Mouse (Mus musculus): ENCODE measurements at regions not wholly inside any gene's neighbourhood (a gene's known extent, or its start where the extent isn't known, plus 50 kb on each side); places are given as distances from the start of the nearest gene placed in this dataset.

DNA sequence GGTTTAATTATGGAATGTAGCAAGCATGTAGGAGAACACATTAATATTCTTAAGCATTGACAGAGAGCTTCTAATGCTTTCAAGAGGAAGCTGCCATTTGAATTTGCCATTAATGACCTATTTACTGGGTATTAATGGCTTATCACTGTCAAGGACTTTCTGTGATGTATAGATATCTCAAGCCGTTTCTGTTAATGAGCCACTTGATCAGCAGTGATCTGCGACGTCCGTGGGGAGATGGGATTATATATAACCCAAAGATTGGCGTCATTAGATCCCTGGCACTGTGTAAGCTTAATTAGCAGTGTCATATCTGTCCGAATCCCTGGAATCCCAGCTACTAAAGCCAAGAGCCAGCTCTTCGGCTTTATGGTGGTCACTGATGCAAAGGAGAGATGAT lies 257.4 kb downstream of the Plk2 start:
- H3K9me3 ChIP-seq: no peaks in the 10 kb centered on the region
- 52% methylated on average over 7 of the region's 7 CpGs for WGBS
- no peaks in the 10 kb centered on the region for H3K27me3 ChIP-seq
- no peak overlapping the region for H3K4me3 ChIP-seq
- H3K27ac ChIP-seq (replicated peaks): no peak overlapping the region
- H3K4me2 ChIP-seq: no peak overlapping the region
- H3K4me1 ChIP-seq (replicated peaks): 0 out of 2 replicates have a peak, but pooled peaks cover 4% of the 10 kb centered on the region
- H3K9ac ChIP-seq: no peak overlapping the region
- no peak for ATAC-seq (ENCODE audit: low read depth)
- no peaks in the 10 kb centered on the region for H3K36me3 ChIP-seq

DNA sequence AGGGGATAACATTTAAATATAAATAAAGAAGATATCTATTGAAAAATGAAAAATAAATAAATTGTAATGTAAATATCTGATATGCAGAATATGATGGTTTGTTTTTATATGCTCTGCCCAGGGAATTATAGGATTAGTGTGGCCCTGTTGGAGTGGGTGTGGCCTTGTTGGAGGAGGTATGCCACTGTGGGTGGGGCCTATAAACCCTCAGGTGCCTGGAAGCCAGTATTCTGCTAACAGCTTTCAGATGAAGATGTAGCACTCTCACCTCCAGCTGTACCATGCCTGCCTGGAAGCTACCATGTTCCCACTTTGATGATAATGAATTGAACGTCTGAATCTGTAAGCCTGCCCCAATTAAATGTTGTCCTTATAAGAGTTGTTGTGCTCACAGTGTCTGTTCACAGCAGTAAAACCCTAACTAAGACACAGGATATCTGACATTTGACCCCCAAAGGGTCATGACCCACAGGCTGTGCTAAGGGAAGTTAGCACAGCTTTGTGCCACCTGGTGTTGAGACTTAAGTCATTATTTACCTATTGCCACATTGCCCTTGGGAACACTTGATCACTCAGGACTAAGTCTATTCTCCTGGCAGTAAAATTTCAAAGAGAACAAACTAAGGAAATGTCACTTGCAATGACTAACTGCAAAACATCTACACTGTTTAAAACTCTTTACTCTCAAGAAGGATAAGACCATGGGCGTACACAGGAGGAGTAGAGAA lies 270.4 kb downstream of the Plk2 start:
- Histone ChIP-seq H3K4me1 (replicated peaks) (peaks cover 11% of the 10 kb centered on the region; the same call in 1 of the 2 replicates), H3K9me3 (no peaks in the 10 kb centered on the region), H3K27me3 (no peaks in the 10 kb centered on the region), H3K9ac (no peak overlapping the region), H3K36me3 (no peaks in the 10 kb centered on the region), H3K27ac (replicated peaks) (no peak overlapping the region), H3K4me2 (no peak overlapping the region), H3K4me3 (no peak overlapping the region)
- WGBS: 46% methylated on average over 2 of the region's 2 CpGs
- ATAC-seq (ENCODE audit: low read depth): no peak

DNA sequence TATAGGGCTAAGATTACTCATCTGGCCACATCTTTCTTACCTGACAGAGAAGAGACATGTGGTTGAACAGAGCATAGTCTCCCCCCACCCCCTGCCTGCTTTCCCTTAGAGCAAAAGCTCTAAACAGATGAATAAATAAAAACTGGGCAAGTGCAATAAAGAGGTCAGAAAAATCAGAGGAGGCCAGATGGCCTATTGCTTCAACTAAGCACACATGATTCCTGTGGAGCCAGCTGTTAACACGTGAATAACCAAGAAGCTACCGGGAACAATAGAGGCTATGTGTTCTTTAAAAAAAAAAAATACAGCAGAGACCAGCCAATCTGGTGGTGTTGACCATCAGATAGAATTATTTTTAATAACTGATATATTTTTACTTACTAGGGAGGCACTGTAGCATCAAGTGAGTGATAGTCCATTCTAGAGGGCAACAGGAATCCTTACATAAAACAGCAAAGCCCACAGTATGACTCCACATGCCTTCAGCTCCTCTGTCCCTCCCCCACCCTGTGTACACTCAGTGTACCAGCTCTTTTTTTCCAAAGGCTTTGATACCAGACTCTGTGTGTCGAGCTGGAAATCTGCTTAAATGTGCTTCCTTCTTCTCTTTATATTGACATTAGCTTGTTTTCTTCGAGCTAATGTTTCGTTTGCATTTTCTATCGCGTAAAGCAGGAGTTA lies 272.6 kb downstream of the Plk2 start:
- no peak for ATAC-seq (ENCODE audit: low read depth)

DNA sequence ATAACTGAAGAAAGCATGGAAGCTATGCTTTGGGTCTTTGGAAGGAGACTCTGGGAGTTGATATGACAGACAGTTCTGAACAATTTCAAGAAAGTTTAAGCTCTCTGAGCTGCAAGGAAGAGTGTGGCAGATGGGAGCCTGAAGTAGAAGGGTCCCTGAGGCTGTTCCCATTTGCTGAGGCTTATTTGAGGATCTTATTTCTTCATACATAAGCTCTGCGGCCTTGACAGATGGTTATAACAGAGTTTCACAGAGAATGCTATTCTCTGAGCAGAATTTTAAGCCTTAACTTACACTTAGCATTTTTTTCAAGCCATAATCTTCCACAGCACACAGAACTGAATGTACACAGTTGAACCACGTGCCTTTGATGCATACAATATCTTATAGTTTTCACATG lies 278.7 kb downstream of the Plk2 start:
- Histone ChIP-seq H3K36me3 (no peaks in the 10 kb centered on the region), H3K27me3 (no peaks in the 10 kb centered on the region), H3K9me3 (no peaks in the 10 kb centered on the region), H3K9ac (no peak overlapping the region), H3K4me3 (no peak overlapping the region), H3K4me1 (replicated peaks) (no peaks in the 10 kb centered on the region), H3K27ac (replicated peaks) (no peak overlapping the region), H3K4me2 (no peak overlapping the region)
- WGBS: 74% methylated on average over 2 of the region's 2 CpGs
- ATAC-seq (ENCODE audit: low read depth): no peak

More for the DNA sequence above, 272.6 kb downstream of the Plk2 start:
- H3K36me3 ChIP-seq: no peaks in the 10 kb centered on the region
- H3K4me1 ChIP-seq (replicated peaks): peaks cover 11% of the 10 kb centered on the region; the same call in 1 of the 2 replicates
- no peak overlapping the region for H3K9ac ChIP-seq
- no peak overlapping the region for H3K27ac ChIP-seq (replicated peaks)
- H3K9me3 ChIP-seq: no peaks in the 10 kb centered on the region
- H3K4me2 ChIP-seq: no peak overlapping the region
- H3K27me3 ChIP-seq: no peaks in the 10 kb centered on the region
- WGBS: 52% methylated on average over 7 of the region's 7 CpGs
- no peak overlapping the region for H3K4me3 ChIP-seq

DNA sequence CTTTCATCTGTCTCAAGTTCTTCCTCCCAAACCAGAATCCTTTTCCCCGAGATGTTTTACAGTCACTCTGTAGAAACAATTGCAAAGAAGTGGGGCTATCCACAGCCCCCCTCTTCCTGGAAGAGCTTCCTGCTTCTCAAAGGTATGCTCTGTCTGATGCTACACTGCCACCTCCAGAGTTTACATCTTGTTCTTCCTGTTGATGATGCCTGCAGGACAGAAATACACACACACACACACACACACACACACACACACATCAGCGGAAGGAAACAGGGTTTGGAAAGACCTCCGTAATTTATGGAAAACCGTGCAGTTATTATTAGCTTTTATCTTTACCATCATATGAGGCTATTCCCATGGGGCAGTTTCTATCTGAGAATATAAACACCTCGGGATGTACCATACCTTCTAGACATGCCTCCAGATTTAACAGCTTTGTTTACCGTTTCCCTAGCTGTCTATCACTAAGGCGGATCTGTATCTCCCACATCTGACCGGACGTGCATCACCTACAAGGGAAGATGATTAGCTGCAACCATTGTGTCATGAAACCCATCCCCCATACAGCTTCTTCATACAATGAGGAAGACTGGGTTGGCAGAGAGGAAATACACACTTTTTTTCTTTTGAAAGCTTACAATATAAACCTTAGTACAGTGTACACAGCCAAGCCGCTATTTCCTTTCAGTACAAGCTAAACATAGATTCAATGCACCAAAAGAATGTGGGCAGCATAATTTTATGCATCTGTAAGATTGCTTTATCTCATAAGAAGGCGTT lies 288.6 kb downstream of the Plk2 start:
- Histone ChIP-seq H3K36me3 (no peaks in the 10 kb centered on the region), H3K4me2 (no peak overlapping the region), H3K9me3 (no peaks in the 10 kb centered on the region), H3K9ac (no peak overlapping the region), H3K27ac (replicated peaks) (no peak overlapping the region), H3K4me3 (no peak overlapping the region), H3K27me3 (no peaks in the 10 kb centered on the region), H3K4me1 (replicated peaks) (no peaks in the 10 kb centered on the region)
- ATAC-seq (ENCODE audit: low read depth): no peak
- 75% methylated on average over 11 of the region's 11 CpGs for WGBS

DNA sequence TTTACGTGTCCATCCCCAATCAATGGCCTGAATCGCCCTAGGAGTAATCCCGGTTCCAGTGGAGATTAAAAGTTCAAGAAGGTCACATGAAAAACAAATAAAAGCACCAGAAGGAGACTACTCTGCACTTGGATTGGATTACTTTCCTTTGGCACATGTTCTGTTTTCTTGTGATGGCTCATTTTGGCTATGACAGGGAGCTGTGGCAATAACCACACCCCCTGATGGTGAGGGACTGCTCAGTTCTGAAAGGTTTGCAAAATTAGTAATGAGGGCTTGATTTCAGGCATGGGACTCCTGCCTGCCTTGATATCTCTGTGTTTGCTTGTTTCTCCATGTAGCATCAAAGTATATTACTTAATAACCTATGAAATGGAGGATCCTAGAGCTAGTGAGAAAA lies 293.9 kb downstream of the Plk2 start:
- Histone ChIP-seq H3K4me1 (replicated peaks) (peaks cover 8% of the 10 kb centered on the region; the same call in 1 of the 2 replicates), H3K27me3 (no peaks in the 10 kb centered on the region), H3K27ac (replicated peaks) (no peak overlapping the region), H3K36me3 (no peaks in the 10 kb centered on the region), H3K9ac (no peak overlapping the region), H3K4me2 (no peak overlapping the region), H3K9me3 (no peaks in the 10 kb centered on the region), H3K4me3 (no peak overlapping the region)
- WGBS: 86% methylated on average over 3 of the region's 3 CpGs
- ATAC-seq (ENCODE audit: low read depth): no peak

DNA sequence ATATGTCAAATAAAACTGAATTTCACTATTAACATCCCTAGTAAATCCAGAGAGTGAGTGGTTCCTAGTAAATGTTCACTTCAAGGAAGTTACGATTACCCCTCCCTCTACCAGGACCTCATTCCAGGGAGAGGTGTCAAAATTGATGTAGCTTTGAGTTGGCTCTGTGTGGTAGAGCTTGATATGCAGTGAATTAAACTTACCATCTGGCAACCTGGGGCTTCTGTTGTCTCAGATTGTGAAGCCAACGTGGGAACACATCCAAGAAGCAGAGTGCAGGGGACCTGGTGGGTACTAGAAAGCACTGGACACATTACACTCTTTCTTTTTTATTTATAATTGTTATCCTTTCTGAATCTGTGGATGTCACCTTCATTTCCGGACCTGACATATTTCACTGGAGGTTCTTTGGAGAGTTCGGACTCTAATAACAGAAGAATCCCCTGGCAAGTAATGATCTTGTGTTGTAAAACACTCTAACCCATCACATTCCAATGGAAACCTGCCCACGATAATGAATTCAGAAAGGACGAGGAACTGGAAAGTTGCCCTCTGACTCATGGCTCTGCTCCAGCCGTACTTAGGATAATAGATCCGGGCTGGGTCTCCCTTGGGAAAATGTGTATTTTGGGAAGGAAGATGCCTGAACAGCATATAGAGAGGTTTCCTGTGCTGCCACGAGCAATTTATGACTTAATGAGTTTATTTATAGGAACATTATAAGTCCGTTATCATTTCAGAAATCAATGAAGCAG lies 295.8 kb downstream of the Plk2 start:
- 44% methylated on average over 10 of the region's 10 CpGs for WGBS
- no peak overlapping the region for H3K9ac ChIP-seq
- ATAC-seq (ENCODE audit: low read depth): peak; percentile 53; the same call in 1 of the 2 replicates
- H3K36me3 ChIP-seq: no peaks in the 10 kb centered on the region
- no peak overlapping the region for H3K4me3 ChIP-seq
- H3K27me3 ChIP-seq: no peaks in the 10 kb centered on the region
- H3K4me2 ChIP-seq: no peak overlapping the region
- no peaks in the 10 kb centered on the region for H3K9me3 ChIP-seq
- H3K27ac ChIP-seq (replicated peaks): no peak overlapping the region
- H3K4me1 ChIP-seq (replicated peaks): peaks cover 8% of the 10 kb centered on the region; the same call in 1 of the 2 replicates

DNA sequence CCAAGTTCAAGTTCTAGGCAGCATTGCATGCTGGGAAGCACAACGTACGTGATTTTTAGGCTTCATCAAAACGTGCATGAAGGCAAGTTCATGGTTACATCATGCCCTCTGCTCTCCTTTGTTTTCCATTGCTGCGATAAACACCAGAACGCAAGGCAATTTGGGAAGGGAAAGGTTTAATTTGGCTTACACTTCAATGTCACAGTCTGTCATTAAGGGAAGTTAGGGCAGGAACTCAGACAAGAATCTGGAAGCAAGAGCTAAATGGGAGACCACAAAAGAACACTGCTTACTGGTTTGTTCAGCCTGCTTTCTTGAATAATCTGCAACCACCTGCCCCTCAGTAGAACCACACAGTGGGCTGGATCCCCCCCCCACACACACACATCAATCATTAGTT lies 297.9 kb downstream of the Plk2 start:
- 80% methylated on average over 5 of the region's 5 CpGs for WGBS
- H3K9me3 ChIP-seq: no peaks in the 10 kb centered on the region
- no peak overlapping the region for H3K9ac ChIP-seq
- H3K4me1 ChIP-seq (replicated peaks): peaks cover 8% of the 10 kb centered on the region; the same call in 1 of the 2 replicates
- H3K27me3 ChIP-seq: no peaks in the 10 kb centered on the region
- H3K36me3 ChIP-seq: no peaks in the 10 kb centered on the region
- no peak for ATAC-seq (ENCODE audit: low read depth)
- H3K4me2 ChIP-seq: no peak overlapping the region
- H3K4me3 ChIP-seq: no peak overlapping the region
- H3K27ac ChIP-seq (replicated peaks): no peak overlapping the region

DNA sequence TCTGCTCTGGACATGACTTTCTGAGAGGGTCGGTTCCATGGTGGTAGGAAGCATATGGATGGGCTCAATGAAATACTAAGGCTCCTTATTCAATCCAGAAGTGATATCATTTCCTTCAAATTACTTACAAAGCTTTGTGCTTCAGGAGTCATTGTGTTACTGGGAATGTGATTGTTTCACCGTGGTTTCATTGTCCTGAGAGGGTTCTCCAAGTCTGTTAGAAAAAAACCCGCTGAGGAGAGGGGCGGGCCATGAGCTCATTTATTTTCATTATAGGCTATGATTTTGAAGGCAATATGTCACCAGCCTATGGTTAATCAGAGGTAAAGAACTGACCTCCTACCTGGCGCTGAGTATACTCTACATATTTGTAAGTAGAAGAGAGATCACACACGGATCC lies 300.0 kb downstream of the Plk2 start:
- Histone ChIP-seq H3K36me3 (no peaks in the 10 kb centered on the region), H3K4me1 (replicated peaks) (peaks cover 8% of the 10 kb centered on the region; the same call in 1 of the 2 replicates)
- WGBS: 70% methylated on average over 6 of the region's 6 CpGs

DNA sequence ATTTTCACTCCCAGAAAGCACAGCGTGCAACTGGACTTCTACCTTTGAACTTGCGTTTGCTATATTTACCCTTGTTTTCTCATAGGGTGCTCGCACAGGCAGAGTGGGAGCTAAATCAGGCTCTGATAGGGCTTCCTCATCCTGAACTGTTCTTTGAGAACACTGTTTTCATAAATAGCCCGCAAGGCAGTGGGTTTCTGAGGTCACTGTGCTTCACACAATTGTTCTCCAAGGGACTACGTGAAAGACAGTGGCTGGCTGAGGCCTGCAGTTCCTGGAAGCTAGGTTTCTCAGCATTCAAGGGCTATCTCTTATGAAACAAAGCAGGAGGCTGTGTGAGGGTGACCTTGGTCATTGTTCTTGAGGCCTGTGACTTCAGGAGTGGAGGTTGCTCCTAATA lies 301.7 kb downstream of the Plk2 start:
- no peaks in the 10 kb centered on the region for H3K27me3 ChIP-seq
- no peak overlapping the region for H3K4me2 ChIP-seq
- no peak overlapping the region for H3K9ac ChIP-seq
- no peak overlapping the region for H3K4me3 ChIP-seq
- H3K9me3 ChIP-seq: no peaks in the 10 kb centered on the region
- 68% methylated on average over 5 of the region's 5 CpGs for WGBS
- H3K4me1 ChIP-seq (replicated peaks): no peaks in the 10 kb centered on the region
- no peak for ATAC-seq (ENCODE audit: low read depth)
- no peaks in the 10 kb centered on the region for H3K36me3 ChIP-seq
- no peak overlapping the region for H3K27ac ChIP-seq (replicated peaks)

More for the DNA sequence above, 300.0 kb downstream of the Plk2 start:
- Histone ChIP-seq H3K27ac (replicated peaks) (no peak overlapping the region), H3K9me3 (no peaks in the 10 kb centered on the region), H3K9ac (no peak overlapping the region), H3K4me3 (no peak overlapping the region), H3K4me2 (no peak overlapping the region), H3K27me3 (no peaks in the 10 kb centered on the region)
- ATAC-seq (ENCODE audit: low read depth): no peak

DNA sequence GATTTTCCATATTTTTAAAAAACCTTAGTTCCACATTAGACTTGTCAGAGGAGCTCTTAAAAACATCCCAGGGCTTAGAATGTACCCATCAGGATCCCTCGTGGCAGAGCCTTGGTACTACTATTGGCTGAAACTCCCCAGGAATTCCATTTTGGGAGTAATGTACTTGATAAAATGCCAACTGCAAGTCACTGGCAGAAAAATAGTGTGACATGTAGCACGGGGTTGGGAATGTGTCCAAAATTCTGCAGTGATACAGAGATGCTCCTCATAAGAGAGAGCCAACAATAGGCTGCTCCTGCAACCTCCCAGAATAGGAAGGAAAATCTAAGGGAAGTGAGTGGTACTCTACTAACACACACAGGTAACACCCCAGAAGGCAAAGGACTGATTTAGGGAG lies 309.4 kb downstream of the Plk2 start:
- Histone ChIP-seq H3K36me3 (no peaks in the 10 kb centered on the region), H3K27ac (replicated peaks) (no peak overlapping the region), H3K4me3 (no peak overlapping the region), H3K4me1 (replicated peaks) (no peaks in the 10 kb centered on the region), H3K9me3 (no peaks in the 10 kb centered on the region), H3K9ac (no peak overlapping the region), H3K27me3 (no peaks in the 10 kb centered on the region), H3K4me2 (no peak overlapping the region)
- WGBS: 77% methylated on average over 2 of the region's 2 CpGs
- no peak for ATAC-seq (ENCODE audit: low read depth)
